Mouse (Mus musculus): Measurements from ENCODE around the gene Pold1.

DNA sequence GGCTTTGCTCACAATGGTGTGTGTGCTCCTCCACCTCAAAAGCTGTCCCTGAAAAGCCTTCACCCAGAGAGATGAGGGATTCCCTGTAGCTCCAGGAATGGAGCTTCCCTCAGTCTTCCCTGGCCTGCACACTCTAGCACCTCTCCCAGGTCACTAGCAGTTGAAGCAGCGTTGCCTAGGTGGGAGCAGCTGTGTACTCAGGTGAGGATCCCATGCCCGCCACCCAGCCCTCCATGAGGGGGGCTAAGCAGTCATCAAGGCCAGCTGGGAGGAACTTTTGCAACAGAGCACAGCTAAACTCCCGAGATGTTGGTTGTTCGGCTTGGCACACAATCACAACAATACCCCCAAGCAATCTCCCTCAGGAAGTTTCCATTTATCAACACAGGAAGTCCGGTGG, 34.1 kb upstream of the Pold1 start:
- no peak for TF ChIP-seq POLR2A (IDR thresholded peaks at IDR 0.05; ENCODE audit: insufficient read depth, low read length)
- no peak for TF ChIP-seq CTCF (IDR thresholded peaks at IDR 0.05; ENCODE audit: low read depth, low read length)

Measured in ES-Bruce4 (cell line).